Mouse (Mus musculus): Measurements from ENCODE around the gene Cd300lg.

GRCm38 (mm10) chr11:102040646-102041045, 663 bp upstream of the Cd300lg start:
- TF ChIP-seq CTCF (IDR thresholded peaks at IDR 0.05; ENCODE audit: borderline replicate concordance, control insufficient read depth, extremely low read depth, insufficient read depth, low read length, poor library complexity) (no peak), POLR2A (IDR thresholded peaks at IDR 0.05; ENCODE audit: control insufficient read depth, extremely low read depth, insufficient read depth, low read length, poor library complexity) (no peak)
